Mouse (Mus musculus): Measurements from ENCODE around the gene Syne1.

Gene Syne1

DNA sequence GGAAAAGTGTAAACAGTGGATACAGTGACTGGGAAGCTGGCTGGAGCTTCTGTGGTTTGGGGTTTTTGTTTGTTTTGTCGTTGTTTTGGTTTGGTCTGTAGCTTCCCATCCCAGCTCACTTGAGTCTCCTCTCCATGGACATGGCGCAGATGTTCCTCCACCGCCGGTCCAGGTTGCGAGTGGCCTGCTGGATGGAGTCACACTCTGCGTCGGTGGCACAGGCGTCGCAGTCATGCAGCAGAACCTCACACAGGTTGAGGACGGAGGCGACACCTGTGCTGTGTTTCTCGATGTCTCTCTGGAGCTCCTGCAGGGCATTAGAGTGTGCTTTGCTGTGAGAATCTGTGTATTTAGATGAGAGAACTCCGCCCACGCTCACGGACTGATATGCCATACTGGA is 493.6 kb downstream of the Syne1 start:
- no peak for DNase-seq (ENCODE audit: low spot score)

DNA sequence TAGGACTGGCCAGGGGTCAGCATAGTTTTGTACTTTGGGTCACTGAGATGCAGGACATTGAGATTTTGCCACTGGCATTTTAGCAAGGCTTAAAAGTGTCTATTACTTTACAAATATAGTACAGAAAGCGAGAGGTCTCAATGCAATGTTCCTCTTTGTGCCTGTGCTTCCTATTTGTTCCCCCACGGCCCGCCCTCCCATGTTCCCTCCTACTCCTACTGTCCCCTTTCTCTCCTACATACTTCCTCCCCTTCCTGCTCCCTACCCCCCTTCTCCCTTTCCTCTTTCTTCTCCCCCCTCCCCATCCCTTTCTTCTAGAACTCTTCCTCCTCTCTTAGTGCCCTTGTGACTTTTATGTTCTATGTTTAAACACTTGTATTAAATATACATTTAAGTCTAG is 494.3 kb downstream of the Syne1 start:
- DNase-seq (ENCODE audit: low spot score), result no peak

DNA sequence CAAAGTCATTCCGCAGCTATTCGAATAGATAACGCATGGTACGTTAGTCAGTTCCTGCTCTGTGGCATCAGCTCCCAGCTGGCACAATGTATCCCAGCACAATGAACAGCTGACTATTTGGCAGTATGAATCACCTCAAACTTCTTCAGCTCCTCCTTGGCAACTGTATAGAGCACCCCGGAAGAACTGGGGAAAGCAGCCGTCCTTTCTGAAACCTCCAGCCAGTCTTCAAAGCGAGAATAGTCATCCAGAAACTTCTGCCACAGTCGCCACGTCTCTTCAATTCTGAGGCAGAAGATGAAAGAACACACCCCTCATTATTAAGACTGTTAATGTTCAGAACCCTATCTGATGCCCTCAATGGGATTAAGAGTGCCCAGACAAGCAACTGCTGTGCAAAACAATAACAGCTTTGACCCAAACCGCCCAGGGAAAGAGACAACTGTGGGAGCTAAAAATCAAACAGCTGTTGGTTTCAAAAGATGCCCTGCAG is 495.0 kb downstream of the Syne1 start:
- DNase-seq (ENCODE audit: low spot score), result peak; percentile 37

DNA sequence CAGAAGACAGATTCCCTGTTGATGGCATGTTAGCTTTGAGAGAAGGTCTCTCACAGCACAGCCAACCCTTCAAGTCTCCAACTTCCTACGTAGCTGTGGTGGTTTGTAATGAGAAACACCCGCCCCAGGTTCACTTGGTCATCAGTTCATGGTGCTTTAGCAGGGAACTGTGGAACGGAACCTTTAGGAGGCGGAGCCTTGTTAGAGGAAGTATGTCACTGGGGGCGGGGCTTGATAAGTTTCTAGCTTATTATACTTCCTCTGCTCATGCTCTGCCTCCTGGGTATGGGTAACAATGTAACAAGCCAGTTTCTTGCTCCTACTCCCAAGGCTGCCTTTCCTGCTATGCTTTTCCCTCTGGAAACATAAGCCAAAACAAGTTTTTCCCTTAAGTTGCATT is 505.6 kb downstream of the Syne1 start:
- no peak for DNase-seq (ENCODE audit: low spot score)

DNA sequence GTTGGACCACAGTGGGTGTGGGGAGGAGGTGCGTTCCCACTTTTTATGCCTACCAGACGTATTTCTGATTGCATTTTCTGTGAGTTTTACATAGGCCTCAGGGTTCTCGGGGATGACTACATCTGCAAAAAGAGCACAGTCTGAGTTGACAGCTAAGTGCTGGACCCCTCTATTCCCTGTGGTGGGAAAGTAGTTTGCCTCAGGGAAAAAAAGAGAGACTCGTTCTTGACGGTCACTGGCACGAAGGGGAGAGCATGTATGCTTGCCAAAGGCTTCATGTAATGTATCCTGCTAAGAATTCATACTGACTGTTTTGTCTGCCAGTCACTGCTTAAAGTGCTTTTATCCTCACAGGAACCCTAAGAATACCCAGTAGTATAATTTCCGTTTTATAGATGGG is 506.1 kb downstream of the Syne1 start:
- DNase-seq (ENCODE audit: low spot score), result no peak

DNA sequence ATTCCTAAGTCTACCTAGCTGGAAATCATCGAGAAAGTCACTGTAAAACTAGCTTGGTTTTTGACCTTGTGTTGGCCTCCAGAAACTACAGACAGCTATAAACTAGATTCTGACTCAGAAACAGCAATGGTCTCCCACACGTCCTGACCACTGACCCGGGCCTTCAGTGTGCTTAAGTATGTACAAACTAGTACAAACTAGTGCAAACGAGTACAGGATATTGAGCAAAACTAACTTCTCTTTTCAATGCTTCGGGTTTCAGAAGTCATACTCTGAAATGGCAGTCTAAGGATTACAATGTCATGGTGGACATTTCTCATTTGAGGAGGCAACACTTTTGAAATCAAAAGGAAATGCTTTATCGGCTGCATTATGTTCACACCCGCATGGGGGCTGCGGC is 506.8 kb downstream of the Syne1 start:
- DNase-seq (ENCODE audit: low spot score), result no peak

DNA sequence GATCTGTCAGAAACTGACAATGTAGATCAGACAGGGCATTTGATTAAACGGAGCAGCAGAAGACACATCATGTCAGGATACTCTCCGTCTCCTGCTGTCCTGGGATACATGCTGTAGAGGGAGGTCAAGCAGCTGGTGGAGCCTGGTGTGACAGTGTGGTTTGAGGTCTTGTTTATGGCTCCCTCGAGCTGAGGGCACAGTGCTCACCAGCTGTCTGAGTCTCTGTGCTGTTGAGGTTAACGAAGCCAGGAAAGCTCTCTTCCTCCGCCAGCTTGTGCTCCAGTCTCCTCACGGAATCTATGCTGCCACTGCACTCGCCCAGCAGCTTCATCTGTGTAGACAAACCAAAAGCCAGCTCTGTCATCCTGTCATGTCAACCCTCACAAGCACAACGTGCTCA is 510.0 kb downstream of the Syne1 start:
- no peak for DNase-seq (ENCODE audit: low spot score)

DNA sequence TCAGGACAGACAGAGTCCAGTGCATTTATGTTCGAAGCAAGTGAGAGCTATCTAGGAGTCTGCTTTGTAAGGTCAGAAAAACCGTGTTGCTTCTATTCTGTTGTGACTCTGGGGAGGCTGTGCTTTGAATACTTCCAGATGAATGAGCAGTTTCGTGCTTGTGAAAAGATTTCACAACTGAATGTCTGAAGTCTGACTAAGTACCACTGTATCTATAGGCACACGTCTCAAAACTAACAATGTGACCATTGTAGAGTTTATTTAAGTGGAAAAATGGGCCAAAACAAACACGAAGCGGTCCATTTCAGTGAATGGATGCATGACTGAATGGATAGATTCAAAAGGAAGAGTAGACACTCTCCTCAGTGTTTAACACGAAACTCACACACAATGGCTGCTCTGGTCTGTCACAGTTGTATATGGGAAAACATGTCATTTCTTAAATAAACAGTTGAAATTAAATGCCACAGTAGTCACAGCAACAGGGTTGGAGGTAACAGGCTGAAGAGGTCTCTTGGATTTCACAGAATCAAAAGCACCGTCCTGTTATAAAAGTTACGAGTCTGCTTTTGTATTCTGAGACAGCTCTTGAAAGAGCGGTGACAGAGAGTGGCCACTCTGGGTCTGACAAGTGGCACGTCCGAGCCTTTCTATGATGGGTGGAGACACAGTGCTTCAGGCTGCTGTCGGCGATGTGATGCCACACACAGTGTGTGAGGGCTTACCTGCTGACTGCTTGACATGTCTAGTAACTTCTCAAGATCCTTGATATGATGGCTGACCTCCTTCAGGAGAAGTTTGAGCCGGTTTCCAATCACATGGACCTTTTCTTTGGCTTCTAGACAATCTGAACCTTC is 518.9 kb downstream of the Syne1 start:
- DNase-seq (ENCODE audit: low spot score), result no peak

DNA sequence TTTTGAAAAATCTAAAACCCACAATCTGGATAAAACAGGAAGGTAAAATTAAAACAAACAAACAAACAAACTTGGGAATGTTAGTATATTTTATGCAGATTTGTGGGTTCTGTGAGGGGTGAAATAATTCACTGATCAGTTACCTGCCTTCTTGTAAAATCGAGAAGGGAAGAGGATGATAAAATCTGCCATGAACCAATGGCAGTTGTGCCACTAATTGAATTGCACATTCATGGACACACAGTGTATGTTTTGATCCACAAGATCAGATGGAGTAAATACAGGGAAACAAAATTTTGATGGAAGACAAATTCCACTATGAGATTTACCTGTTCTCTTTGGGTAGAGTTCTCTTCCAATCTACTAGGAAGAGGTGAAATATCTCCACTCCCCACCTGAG is 521.4 kb downstream of the Syne1 start:
- DNase-seq (ENCODE audit: low spot score), result no peak

DNA sequence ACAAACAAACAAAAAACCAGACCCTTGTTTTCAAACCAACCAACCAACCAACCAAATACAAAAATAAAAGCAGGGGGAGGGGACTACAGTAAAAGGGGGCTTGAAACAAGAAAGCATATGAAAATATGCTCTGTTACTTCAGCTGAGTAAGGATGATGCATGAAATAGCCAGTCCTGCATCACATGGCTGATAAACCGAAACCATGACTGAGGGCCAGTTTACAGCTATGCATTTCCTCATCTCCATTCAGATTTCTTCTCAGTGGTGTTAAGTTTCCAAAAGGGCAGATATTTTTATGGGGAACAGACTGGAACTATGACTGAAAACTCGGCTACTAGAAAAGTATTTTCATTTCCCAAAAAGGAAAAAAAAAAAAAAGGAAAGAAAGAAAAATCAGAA is 522.1 kb downstream of the Syne1 start:
- DNase-seq (ENCODE audit: low spot score), result no peak

DNA sequence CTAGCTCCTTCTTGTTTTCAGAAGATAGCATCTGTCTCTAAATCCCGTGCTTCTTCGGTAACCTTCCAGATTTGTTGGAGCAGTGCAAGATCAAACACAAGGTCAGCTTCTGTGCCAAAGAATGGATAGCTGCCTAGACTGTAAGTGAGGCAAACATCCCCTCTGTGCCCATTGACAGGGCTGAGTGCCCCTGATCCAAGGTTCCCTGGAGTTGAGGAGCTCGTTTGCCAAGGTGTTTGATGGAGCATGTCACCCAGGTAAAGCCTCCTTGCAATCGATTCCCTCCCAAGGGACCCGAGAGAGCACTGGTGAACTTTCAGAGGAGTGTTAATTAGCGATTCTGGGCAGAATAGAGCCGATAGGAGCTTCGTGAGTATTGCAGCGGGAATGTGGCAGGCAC is 523.0 kb downstream of the Syne1 start:
- DNase-seq (ENCODE audit: low spot score), result no peak

DNA sequence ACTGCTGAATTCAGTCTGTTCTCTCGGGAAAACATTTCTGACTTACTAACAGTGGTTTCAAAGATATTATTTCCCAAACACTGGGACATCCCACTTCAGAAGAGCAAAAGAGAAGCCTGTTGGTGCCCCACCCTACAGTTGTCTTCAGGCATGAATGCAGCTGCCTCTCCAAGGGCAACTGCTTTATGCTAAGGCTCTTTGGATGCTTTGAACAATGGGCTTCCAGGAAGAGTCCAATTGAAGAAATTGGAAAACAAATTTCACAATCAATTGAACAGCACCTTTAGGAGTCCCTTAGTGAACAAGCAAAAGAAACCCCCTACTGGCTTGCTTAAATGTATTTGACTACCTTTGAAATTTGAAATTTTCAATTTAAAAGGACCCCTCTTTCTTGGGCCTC is 524.1 kb downstream of the Syne1 start:
- no peak for DNase-seq (ENCODE audit: low spot score)

DNA sequence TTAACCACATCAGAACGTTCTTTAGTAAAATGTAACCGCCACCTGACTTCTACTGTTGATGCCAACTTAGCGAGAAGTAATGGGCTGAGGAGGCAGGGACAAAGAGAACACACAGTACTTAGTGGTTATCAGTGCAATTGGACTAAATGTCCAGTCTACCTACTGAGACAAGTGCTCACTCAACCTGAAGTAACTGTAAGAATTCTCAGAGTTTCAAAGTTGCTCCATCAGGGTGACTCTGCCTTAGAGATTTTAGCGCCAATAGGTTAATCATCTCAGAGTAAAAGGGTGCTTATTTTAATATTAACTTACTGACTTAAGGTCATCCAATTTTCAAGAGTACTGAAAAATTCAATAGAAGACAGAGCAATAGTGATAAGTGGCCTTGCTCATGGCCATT is 525.4 kb downstream of the Syne1 start:
- no peak for DNase-seq (ENCODE audit: low spot score)

DNA sequence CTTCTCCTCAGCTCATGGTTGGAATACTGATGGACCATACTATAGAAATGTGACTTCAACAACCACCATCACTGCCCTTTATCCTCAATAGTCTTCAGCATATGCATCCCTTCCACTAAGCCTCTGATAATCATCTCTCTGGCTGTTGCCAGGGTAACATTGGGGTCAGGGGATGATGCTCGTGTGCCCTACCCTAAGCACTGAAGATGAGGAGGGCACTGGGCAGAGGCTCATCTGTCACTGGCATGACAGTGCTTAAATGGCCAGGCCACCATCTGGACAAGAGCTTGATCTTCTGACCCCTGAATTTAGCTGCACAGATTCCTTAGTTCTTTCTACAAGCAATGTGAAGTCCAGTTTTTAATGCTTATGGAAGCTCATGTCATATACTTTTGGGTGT is 534.1 kb downstream of the Syne1 start:
- no peak for DNase-seq (ENCODE audit: low spot score)

DNA sequence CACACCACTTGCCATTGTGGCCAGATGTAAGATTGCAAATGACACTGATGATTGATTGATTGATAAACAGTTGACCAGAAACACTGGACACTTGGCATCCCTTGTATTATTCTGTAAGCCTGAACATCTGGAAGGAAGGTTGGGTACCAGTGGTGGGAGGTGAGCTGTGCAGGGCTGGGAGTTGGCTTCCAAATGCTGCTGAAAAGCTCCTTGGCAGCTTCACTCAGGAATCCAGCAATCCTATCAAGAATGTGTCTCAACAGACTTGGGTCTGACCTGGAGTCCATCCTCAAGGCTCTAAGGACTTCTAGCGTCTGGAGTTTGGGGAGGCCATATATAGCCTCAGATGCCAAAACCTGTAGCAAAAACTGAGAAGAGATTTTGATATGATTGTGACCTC is 536.3 kb downstream of the Syne1 start:
- DNase-seq (ENCODE audit: low spot score), result no peak

DNA sequence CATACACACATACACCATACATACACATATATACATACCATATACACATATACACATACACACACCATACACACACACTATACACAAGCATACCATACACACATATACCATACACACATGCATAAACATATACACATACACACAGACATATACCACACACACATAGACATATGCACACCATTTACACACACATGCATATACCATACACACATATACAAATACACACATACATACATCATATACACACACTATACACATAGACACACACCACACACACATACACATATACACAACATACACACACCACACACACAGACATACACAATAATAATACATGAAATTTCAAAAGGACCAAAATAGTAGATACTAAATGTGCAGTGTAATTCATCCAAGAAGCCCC is 539.3 kb downstream of the Syne1 start:
- DNase-seq (ENCODE audit: low spot score), result no peak

DNA sequence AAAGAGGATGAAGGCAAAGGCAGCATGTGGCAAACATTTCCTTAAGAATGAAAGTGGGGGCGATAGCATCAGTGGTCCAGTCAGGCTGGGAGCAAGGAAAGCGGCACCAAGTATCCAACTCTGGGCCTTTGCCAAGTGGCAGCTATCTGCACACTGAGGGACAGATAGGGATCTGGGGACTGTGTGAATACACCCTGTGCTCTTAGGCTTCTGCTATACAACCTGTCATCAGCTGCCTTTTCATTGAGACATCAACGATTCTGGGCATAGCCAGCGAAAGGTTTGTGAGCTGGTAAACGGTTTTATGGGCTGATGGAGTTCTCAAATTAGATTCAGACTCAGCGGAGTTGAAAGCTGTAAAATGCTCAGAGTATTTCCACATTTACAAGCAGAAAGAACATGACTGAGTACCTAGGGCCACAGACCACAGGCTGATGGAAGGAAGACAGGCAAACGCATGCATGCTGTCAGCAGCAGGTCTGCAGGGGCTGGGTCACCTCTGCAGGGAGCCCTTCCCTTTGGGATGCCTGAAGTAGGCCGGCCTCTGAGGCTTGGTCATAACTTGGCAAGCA is 542.4 kb downstream of the Syne1 start:
- DNase-seq (ENCODE audit: low spot score), result no peak

DNA sequence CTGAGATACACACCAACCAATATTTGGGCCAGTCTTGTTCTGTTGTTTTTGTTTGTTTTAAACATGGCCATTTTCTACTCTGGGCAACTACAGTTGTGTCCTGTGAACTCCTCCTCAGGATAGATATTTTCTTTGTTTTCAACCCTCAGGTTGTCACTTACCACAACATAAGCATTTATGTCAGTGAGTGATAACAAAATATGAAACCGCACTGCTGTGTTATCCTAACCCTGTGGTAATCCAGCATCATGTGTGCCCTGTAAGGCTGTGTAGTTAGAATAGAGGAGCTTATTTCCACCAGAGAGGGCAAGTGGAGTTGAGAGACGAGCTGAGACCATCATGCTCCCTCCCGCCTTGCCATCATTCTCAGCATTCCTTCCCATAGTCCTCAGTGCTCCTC is 554.7 kb downstream of the Syne1 start:
- no peak for DNase-seq (ENCODE audit: low spot score)

DNA sequence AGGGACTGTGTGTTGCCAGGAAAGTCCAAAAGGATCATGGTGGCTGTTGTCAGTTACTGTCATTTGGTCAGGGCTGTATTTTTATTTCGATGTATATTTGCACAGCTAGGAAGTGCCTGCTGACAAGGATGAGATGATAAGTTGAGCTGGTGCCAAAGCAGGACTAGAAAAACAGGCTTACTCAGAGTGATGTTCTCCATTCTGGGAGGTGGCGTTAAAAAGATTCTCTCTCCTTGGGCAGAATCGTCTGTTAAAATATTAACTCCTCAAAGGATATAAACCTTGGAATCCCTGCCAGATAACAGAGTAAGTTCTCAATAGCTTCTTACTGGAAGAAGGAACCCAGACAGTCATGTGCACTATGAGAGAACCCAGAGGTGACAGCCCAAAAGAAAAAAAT is 557.5 kb downstream of the Syne1 start:
- no peak for DNase-seq (ENCODE audit: low spot score)

DNA sequence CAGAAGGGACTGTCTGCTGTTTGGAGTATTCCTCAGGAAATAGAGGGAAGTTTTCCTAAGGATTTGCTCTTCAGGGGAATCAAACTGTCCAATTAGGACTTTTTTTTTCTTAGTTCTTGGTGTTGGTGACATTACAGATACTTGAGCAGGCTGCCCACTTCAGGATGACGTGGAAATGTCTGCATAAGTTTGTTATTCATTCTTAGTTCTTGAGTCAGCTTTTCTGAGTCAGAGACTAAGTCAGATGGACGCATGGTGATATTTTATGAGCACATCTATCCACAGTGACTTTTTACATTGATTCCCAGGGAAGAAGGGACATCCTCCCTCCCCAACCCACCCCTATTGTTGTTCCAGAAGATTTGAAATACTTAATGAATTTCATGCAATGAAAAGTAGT is 567.4 kb downstream of the Syne1 start:
- no peak for DNase-seq (ENCODE audit: low spot score)

DNA sequence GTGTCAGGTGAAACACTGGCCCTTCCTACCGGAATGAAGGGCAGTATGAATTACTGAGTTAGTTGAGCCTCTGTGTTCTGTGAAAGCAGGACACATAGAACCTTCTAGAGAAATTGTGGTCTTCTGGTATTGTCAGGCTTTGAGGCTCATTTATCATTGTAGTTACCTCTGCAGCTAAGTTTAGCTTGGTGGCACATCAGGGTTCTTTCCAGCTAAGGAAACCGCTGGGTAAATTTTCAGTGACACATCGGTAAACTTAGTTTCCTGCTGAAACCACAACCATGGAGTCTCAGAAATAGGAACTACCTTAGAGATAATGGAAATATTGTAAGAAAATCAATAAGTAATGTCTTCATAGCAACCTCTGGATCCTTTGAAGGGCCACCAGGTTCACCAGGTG is 573.9 kb downstream of the Syne1 start:
- no peak for DNase-seq (ENCODE audit: low spot score)

DNA sequence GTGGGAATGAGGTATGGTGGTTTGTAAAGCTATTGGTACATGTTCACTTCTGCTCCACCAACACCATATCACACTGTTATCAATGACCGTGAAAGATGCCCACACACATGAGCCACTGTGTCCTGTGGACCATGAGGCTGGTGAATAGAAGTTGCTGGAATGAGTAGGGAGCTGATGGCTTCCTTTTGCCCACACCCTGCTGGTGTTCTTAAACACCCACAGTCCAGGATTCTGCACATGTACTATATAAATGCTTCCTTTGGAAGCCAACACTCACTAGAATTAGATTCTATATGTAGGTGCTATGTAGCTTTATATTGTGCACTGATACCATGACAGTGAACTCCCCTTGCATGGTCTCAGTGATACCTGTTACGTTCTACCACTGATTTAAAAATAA is 574.7 kb downstream of the Syne1 start:
- no peak for DNase-seq (ENCODE audit: low spot score)

DNA sequence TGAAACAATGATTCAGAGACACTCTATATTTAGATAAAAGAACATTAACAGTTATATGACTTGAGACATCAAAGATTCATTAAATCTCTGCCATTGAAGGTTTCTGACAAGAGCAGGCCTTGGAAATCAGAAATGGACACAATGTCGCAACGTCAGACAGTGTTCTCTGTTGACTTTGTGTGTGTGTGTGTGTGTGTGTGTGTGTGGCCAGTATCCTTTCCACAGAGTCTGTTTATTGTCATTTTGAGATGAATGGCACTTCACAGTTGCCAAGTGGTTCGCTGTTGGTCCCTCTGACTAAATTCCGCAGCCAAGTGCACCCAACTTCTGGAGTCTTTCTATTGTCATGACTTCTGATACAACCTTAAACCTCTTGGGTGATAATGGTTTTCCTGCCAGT is 577.0 kb downstream of the Syne1 start:
- no peak for DNase-seq (ENCODE audit: low spot score)

DNA sequence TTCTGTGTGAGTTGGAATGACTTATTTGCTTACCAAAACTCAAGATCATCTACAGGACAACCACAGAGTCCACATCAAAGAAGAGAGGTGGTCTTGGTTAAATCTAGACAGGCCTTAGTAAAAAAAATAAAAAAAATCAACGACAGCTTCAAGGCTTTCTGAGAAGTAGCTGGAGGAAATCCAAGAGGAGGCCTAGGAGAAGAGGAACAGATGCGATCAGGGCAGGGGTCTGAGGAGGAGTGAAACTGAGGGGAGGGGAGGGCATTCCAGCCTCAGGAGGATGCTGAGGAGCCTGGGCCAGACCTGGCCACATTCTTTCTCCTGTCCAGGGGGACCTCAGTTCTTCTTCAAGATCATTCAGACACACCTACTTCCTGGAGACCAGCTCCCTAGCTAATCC is 579.3 kb downstream of the Syne1 start:
- DNase-seq (ENCODE audit: low spot score), result no peak
